Mouse (Mus musculus) ovary, postnatal 36 days (tissue): ENCODE measurements around the gene Fam71f1.
"Not testable (repeated sequence)": the region's sequence is repeated elsewhere in the genome, so short reads cannot be mapped to it uniquely, and the experiment has no call there.

Experiments used
- DNase-seq: peaks from one replicate; pipeline ENCODE4 v3.0.0; 2022; ENCODE audit warnings: low spot score, mixed read lengths

The Fam71f1 gene

GRCm38 (mm10) chr6:29329514-29329913 is 10.6 kb downstream of the Fam71f1 start:
- DNase-seq = no peak

GRCm38 (mm10) chr6:29346512-29346911 is 27.6 kb downstream of the Fam71f1 start:
- DNase-seq = not testable (repeated sequence)

GRCm38 (mm10) chr6:29347189-29347588 is 28.2 kb downstream of the Fam71f1 start:
- DNase-seq = no peak

GRCm38 (mm10) chr6:29347665-29348370 is 28.9 kb downstream of the Fam71f1 start, which contains the start of gene Calu:
Calu (plus strand) TSS chr6:29348069.
- DNase-seq = peak; percentile 99

- no peak for DNase-seq
These were observed 29.4 kb downstream of the Fam71f1 start for GRCm38 (mm10) chr6:29348371-29348724.

- no peak for DNase-seq
These were observed 32.7 kb downstream of the Fam71f1 start for GRCm38 (mm10) chr6:29351613-29352012.

GRCm38 (mm10) chr6:29352816-29353215 is 33.9 kb downstream of the Fam71f1 start:
- no peak for DNase-seq

- DNase-seq = no peak
These were observed 40.4 kb downstream of the Fam71f1 start for GRCm38 (mm10) chr6:29359386-29359785.

GRCm38 (mm10) chr6:29360211-29360610 is 41.3 kb downstream of the Fam71f1 start:
- no peak for DNase-seq

- DNase-seq = no peak
These were observed 43.5 kb downstream of the Fam71f1 start for GRCm38 (mm10) chr6:29362246-29363128.

- DNase-seq = no peak
These were observed 44.2 kb downstream of the Fam71f1 start for GRCm38 (mm10) chr6:29363129-29363515.

GRCm38 (mm10) chr6:29365277-29365676 is 46.3 kb downstream of the Fam71f1 start:
- no peak for DNase-seq

GRCm38 (mm10) chr6:29377386-29377785 is 58.4 kb downstream of the Fam71f1 start:
- no peak for DNase-seq

GRCm38 (mm10) chr6:29378678-29379077 is 59.7 kb downstream of the Fam71f1 start:
- DNase-seq = no peak

- DNase-seq = no peak
These were observed 61.0 kb downstream of the Fam71f1 start for GRCm38 (mm10) chr6:29379954-29380353.

- no peak for DNase-seq
These were observed 63.5 kb downstream of the Fam71f1 start for GRCm38 (mm10) chr6:29382442-29382841.
